Mouse (Mus musculus) urinary bladder, postnatal 10 days (tissue): ENCODE results near the gene Pusl1.

Experiments used
- DNase-seq: peaks from one replicate; pipeline ENCODE4 v3.0.0; 2022; ENCODE audit warnings: low spot score

Gene Pusl1

GRCm38 (mm10) chr4:155886330-155886729 is 5.3 kb downstream of the Pusl1 start:
- DNase-seq = no peak

- DNase-seq = no peak
Measured at GRCm38 (mm10) chr4:155883587-155883986, 8.0 kb downstream of the Pusl1 start.

GRCm38 (mm10) chr4:155871404-155871803 is 20.2 kb downstream of the Pusl1 start:
- no peak for DNase-seq

GRCm38 (mm10) chr4:155869317-155870033 is 22.1 kb downstream of the Pusl1 start, which contains the start of the genes Cptp and Ints11:
Gene Cptp, minus strand, starts transcription at chr4:155869440.
Gene Ints11, plus strand, starts transcription at chr4:155869546.
- peak; percentile 81 for DNase-seq

GRCm38 (mm10) chr4:155868614-155869298 is 22.8 kb downstream of the Pusl1 start:
- DNase-seq = no peak

GRCm38 (mm10) chr4:155863001-155863400 is 28.6 kb downstream of the Pusl1 start, which contains the start of gene Tas1r3:
Gene Tas1r3, minus strand, starts transcription at chr4:155863362.
- DNase-seq = no peak

- no peak for DNase-seq
Measured at GRCm38 (mm10) chr4:155861787-155862186, 29.8 kb downstream of the Pusl1 start.

GRCm38 (mm10) chr4:155859318-155859717 is 32.3 kb downstream of the Pusl1 start:
- no peak for DNase-seq

- no peak for DNase-seq
Measured at GRCm38 (mm10) chr4:155856881-155857280, 34.7 kb downstream of the Pusl1 start.

GRCm38 (mm10) chr4:155856071-155856470 is 35.5 kb downstream of the Pusl1 start:
- DNase-seq = no peak

- DNase-seq = no peak
Measured at GRCm38 (mm10) chr4:155854991-155855390, 36.6 kb downstream of the Pusl1 start.

- DNase-seq = no peak
Measured at GRCm38 (mm10) chr4:155853421-155853820, 38.2 kb downstream of the Pusl1 start.

GRCm38 (mm10) chr4:155851951-155852411 is 39.6 kb downstream of the Pusl1 start:
- no peak for DNase-seq

GRCm38 (mm10) chr4:155851368-155851767 is 40.2 kb downstream of the Pusl1 start:
- DNase-seq = no peak

- no peak for DNase-seq
Measured at GRCm38 (mm10) chr4:155849792-155850451, 41.7 kb downstream of the Pusl1 start.

GRCm38 (mm10) chr4:155849391-155849790 is 42.2 kb downstream of the Pusl1 start:
- DNase-seq = no peak

- no peak for DNase-seq
Measured at GRCm38 (mm10) chr4:155848434-155849095, 43.0 kb downstream of the Pusl1 start.

- DNase-seq = no peak
Measured at GRCm38 (mm10) chr4:155847591-155848352, 43.8 kb downstream of the Pusl1 start.

GRCm38 (mm10) chr4:155846871-155847578 is 44.6 kb downstream of the Pusl1 start, which contains the start of gene Dvl1:
Gene Dvl1, plus strand, starts transcription at chr4:155847402.
- peak; percentile 92 for DNase-seq

- DNase-seq = no peak
Measured at GRCm38 (mm10) chr4:155843231-155843630, 48.4 kb downstream of the Pusl1 start.
